Mouse (Mus musculus) embryonic facial prominence, embryonic 11.5 days (tissue): ENCODE results near the gene Esyt2. TPM values are rescaled to one million over a fixed set of nuclear protein-coding genes. Genes with fewer than 3 reads are reported as not detected.

ENCODE experiments used
- ATAC-seq: fragments of 200-750 bp; cut with Nextera tagmentation; replicated peaks from 2 replicates; pipeline ENCODE4 v1.8.0; 2017; ENCODE audit warnings: low read depth; ENCODE audit not compliant: insufficient number of reproducible peaks, low FRiP score, low TSS enrichment
- DNase-seq: peaks from one replicate; pipeline ENCODE4 v3.0.0-alpha.2; 2015; ENCODE audit warnings: low spot score
- H3K27ac ChIP-seq: fragments of 300-500 bp; sonication (generic); replicated peaks from 2 replicates; pipeline ENCODE4 v1.5.1; 2014; ENCODE audit warnings: mild to moderate bottlenecking, low read depth, low read length, control low read depth
- H3K27me3 ChIP-seq: fragments of 300-500 bp; sonication (generic); 2 replicates; pipeline ENCODE4 v1.6.1; 2014; ENCODE audit warnings: mild to moderate bottlenecking, low read length, moderate library complexity, mixed read lengths; ENCODE audit not compliant: control insufficient read depth, insufficient read depth
- H3K36me3 ChIP-seq: fragments of 300-500 bp; sonication (generic); replicated peaks from 2 replicates; pipeline ENCODE4 v1.6.1; 2014; ENCODE audit warnings: low read depth, mild to moderate bottlenecking, low read length, moderate library complexity, mixed read lengths; ENCODE audit not compliant: control insufficient read depth, insufficient read depth
- H3K4me1 ChIP-seq: fragments of 300-500 bp; sonication (generic); 2 replicates; pipeline ENCODE4 v1.6.1; 2014; ENCODE audit warnings: low read length, mixed read lengths; ENCODE audit not compliant: control insufficient read depth, insufficient read depth
- H3K4me2 ChIP-seq: fragments of 300-500 bp; sonication (generic); 2 replicates; pipeline ENCODE4 v1.6.1; 2014; ENCODE audit warnings: low read depth, mild to moderate bottlenecking, control low read depth, low read length, moderate library complexity
- H3K4me3 ChIP-seq: fragments of 300-500 bp; sonication (generic); 2 replicates; pipeline ENCODE4 v1.5.1; 2014; ENCODE audit warnings: low read depth, low read length, control low read depth
- H3K9ac ChIP-seq: fragments of 300-500 bp; sonication (generic); replicated peaks from 2 replicates; pipeline ENCODE4 v1.6.1; 2014; ENCODE audit warnings: mild to moderate bottlenecking, control low read depth, low read length
- H3K9me3 ChIP-seq: fragments of 300-500 bp; sonication (generic); replicated peaks from 2 replicates; pipeline ENCODE4 v1.6.1; 2016; ENCODE audit warnings: mild to moderate bottlenecking, low read length, inconsistent platforms, mixed read lengths; ENCODE audit not compliant: control insufficient read depth
- WGBS: fragments of 180-500 bp; shearing (Covaris S2); extraction: QIAGEN DNeasy Blood & Tissue Kit; methylation state at CpG from one replicate; pipeline ENCODE4 v1.1.7; 2014; 5-methylcytosine and 5-hydroxymethylcytosine counted together
- polyA plus RNA-seq: library from polyadenylated mRNA; unstranded; fragments of >200 nt; fragmentation: Nextera tagmentation; extraction: Ambion mirVana; gene quantifications from 2 replicates; pipeline ENCODE4 v1.2.1, GENCODE M21; 2014

The Esyt2 gene
- polyA plus RNA-seq, 1 experiment from 2014 or later = 21.6 TPM

DNA sequence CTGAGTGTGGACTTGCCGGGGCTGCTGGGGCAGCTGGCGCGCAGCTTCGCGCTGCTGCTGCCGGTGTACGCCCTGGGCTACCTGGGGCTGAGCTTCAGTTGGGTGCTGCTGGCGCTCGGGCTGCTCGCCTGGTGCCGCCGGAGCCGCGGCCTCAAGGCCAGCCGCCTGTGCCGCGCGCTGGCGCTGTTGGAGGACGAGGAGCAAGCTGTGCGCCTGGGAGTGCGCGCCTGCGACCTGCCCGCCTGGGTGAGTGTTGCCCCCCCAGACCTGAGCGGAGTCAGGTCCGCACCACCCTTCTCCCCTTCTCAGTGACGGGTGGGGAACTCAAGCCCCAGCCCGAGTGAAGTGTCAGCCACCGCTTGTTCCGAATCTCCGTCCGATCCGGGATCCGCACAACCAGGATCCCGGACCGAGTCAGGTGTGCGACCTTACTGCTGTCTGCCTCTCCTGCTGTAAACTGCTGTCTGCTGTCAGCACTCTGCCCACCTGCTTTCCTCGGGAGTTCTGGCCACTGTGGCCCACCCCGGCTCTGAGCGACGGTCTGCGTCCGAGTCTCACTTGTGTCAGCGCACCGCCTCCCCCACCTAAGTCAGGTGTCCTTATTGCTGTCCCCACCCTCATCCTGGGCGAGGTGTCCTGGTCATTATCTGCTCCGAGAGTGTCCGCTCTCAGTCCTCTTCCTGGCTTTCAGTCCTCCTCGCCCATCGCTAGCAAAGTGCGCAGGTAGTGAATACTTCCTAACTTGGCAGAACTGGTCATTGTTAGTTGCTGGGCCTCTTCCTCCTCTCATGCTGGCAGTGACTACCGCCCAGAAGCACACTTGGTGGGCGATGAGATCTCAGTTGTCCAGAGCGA is 658 bp downstream of the Esyt2 start:
- Histone ChIP-seq H3K4me3 (peak overlapping the region; percentile 87), H3K4me1 (no peaks in the 10 kb centered on the region), H3K36me3 (no peaks in the 10 kb centered on the region), H3K4me2 (peak overlapping the region; percentile 65), H3K27me3 (no peaks in the 10 kb centered on the region), H3K9ac (peak overlapping the region; percentile 91), H3K9me3 (no peaks in the 10 kb centered on the region), H3K27ac (peak overlapping the region; percentile 80)
- DNase-seq (peak; percentile 3), ATAC-seq (no peak; the same call in 1 of the 2 replicates)
- under 1% methylated on average over 53 of the region's 55 CpGs for WGBS

DNA sequence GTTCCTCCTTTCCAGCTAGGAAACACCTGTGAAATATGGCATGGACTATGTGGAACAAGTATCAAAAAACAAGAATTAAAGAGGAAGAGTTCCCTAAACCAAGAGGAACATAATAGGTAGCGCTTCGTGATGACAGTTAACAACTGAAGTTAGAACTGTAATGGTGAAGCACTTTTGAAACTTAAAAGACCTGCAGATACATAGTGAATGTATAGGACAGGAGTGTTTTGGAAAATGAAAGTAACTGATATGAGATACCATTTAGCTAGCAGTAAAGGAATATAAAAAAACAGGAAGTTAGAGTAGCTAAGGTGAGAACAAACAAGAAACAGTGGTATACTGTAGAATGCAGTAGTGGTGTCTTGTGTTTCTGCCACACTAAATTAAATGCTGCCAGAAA is 1.9 kb downstream of the Esyt2 start:
- no peaks in the 10 kb centered on the region for H3K4me1 ChIP-seq
- H3K27me3 ChIP-seq = no peaks in the 10 kb centered on the region
- H3K4me2 ChIP-seq = no peak overlapping the region
- ATAC-seq (no peak), DNase-seq (no peak)
- H3K27ac ChIP-seq = no peak overlapping the region
- H3K36me3 ChIP-seq = no peaks in the 10 kb centered on the region
- no peaks in the 10 kb centered on the region for H3K9me3 ChIP-seq
- 95% methylated on average over 2 of the region's 2 CpGs for WGBS
- no peak overlapping the region for H3K9ac ChIP-seq
- no peak overlapping the region for H3K4me3 ChIP-seq

DNA sequence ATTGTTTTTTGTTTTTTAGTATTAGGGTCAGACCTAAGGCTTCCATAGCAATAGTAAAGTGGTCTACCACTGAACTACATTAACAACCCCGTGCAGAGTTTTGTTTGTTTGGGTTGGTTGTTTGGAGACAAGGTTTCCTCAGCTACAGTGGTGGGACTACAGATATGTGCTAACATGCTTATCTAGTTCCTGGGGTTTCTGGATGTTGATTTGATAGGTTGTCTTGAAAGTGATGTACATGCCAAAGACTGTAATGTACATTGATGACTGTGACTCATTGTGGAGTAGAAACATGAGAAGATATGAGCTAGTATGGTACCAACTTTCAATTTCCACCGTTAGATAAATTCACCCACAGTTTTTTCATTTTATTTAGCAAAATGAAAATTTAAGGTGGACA is 2.5 kb downstream of the Esyt2 start:
- Histone ChIP-seq H3K4me1 (no peaks in the 10 kb centered on the region), H3K36me3 (no peaks in the 10 kb centered on the region), H3K4me3 (no peak overlapping the region), H3K4me2 (no peak overlapping the region), H3K27me3 (no peaks in the 10 kb centered on the region), H3K9me3 (no peaks in the 10 kb centered on the region), H3K9ac (no peak overlapping the region), H3K27ac (no peak overlapping the region)
- WGBS = 81% methylated on average over 2 of the region's 2 CpGs
- DNase-seq = no peak
- ATAC-seq = no peak

DNA sequence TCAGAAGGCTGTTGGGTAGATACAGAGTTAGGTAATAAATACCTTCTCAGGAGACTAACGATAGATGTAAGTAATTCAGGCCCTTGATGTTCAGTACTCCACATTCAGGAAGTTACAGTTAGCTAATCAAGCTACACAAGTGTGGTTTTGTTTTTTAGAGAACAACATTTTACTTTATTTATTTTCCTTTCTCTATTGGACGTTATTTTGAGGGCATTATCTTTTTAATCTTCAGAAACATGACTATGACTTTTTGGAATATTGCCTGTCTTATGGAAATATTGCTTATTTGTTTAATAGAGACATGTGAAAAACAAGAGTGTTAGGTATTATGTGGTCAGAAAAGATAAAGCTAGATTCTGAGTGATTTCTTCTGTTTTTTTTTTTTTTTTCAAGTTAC is 12.2 kb downstream of the Esyt2 start:
- WGBS = 85% methylated on average over 2 of the region's 2 CpGs

DNA sequence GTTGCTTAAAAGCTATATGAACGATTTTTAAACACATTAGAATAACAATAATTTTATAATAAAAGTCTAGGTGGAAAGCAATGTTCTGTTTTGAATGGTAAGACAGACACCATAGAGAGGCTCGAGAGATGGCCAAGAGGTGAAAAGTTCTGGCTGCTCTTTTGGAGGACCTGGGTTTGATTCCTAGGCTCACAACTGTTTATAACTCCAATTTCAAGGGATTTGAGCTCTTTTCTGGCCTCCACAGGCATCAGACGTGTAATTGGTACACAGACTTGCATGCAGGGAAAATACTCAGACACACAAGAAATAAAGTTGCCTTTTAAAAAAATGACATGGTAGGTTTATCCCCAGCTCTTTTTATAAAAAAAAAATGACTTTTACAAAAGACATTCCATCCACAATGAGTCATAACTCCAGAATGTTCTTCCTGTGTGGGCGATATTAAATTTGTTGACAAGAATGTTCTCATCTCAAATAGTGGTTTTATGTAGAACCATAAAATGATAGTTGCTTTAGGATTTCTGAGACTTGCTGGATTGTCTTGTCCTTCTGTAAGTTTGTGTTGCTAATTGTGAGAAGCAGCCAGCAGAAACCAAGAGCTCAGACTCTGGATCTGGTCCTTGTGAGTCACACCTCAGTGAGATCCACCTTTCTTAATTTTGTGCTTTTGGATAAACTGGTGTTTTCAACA is 12.8 kb downstream of the Esyt2 start:
- no peak overlapping the region for H3K27ac ChIP-seq
- H3K36me3 ChIP-seq = no peaks in the 10 kb centered on the region
- H3K4me2 ChIP-seq = no peak overlapping the region
- ATAC-seq = no peak
- 85% methylated on average over 4 of the region's 4 CpGs for WGBS
- DNase-seq = no peak
- H3K9ac ChIP-seq = no peak overlapping the region
- H3K4me1 ChIP-seq = no peaks in the 10 kb centered on the region
- H3K4me3 ChIP-seq = no peak overlapping the region
- no peaks in the 10 kb centered on the region for H3K27me3 ChIP-seq
- H3K9me3 ChIP-seq = no peaks in the 10 kb centered on the region

More for the DNA sequence above, 12.2 kb downstream of the Esyt2 start:
- H3K36me3 ChIP-seq = no peaks in the 10 kb centered on the region
- H3K9me3 ChIP-seq = no peaks in the 10 kb centered on the region
- no peak overlapping the region for H3K4me3 ChIP-seq
- no peaks in the 10 kb centered on the region for H3K4me1 ChIP-seq
- no peak for ATAC-seq
- H3K9ac ChIP-seq = no peak overlapping the region
- DNase-seq = no peak
- no peak overlapping the region for H3K4me2 ChIP-seq
- no peaks in the 10 kb centered on the region for H3K27me3 ChIP-seq
- H3K27ac ChIP-seq = no peak overlapping the region

DNA sequence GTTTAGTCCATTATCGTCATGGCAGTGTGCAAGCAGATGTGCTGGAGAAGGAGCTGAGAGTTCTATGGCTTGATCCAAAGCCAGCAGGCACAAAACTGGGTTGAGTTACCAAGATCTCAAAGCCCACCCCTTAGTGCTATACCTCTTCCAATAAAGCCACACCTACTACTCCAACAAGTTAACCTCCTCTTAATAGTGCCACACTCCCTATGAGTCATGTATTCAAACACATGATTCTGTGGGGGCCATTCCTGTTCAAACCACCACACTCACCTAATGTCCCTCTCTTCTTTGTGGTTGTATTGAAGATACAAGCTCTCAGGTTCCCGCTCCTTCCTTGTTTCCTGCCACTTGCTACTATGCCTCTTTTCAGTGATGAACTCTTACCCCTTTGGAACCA is 18.9 kb downstream of the Esyt2 start:
- Histone ChIP-seq H3K36me3 (no peaks in the 10 kb centered on the region), H3K4me3 (no peak overlapping the region), H3K9me3 (no peaks in the 10 kb centered on the region), H3K9ac (no peak overlapping the region), H3K4me2 (no peak overlapping the region), H3K4me1 (no peaks in the 10 kb centered on the region), H3K27me3 (no peaks in the 10 kb centered on the region), H3K27ac (no peak overlapping the region)
- WGBS = 90% methylated on average over 2 of the region's 2 CpGs
- no peak for DNase-seq
- ATAC-seq = no peak

DNA sequence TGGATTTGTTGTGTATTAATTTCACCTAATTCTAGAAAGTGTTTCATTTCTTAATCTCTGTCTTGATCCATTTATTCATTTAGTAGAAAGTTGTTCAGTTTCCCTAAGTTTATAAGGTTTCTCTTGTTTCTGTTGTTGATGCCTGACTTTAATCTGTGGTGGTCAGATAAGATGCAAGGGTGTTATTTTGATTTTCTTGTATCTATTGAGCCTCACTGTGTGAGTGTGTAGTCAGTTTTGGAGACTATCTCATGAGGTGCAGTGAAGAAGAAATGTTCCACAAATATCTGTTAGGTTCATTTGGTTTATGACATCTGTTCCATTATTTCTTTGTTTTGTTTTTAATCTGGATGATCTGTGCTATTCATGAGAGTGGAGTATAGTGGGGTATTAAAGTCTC is 21.2 kb downstream of the Esyt2 start:
- no peak overlapping the region for H3K4me2 ChIP-seq
- no peak overlapping the region for H3K9ac ChIP-seq
- no peak overlapping the region for H3K27ac ChIP-seq
- no peaks in the 10 kb centered on the region for H3K9me3 ChIP-seq
- DNase-seq = no peak
- H3K4me3 ChIP-seq = no peak overlapping the region
- H3K36me3 ChIP-seq = no peaks in the 10 kb centered on the region
- H3K27me3 ChIP-seq = no peaks in the 10 kb centered on the region
- ATAC-seq = no peak
- no peaks in the 10 kb centered on the region for H3K4me1 ChIP-seq

DNA sequence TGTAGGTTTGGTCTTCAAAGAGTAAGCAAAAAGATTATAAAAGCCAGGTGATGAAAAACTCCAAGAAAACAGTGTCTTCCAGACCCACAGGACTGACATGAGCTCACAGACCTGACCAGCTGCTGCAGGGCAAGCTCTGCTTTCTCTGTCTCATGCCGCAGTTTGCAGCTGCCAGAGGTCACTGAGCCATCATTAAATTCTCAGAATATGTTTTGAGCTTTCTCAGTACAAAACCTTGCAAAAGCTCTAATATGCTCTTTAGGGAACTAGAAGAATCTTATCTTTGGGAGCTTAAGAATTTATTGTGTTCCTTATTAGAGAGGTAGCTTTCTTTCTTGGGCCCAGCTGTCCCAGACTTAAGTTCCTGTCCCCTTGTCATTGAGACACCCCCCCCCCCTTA is 25.0 kb downstream of the Esyt2 start:
- WGBS = 59% methylated on average over 1 of the region's 1 CpGs
- DNase-seq = no peak
- Histone ChIP-seq H3K9me3 (no peaks in the 10 kb centered on the region), H3K27ac (no peak overlapping the region), H3K27me3 (no peaks in the 10 kb centered on the region), H3K4me3 (no peak overlapping the region), H3K4me2 (no peak overlapping the region), H3K9ac (no peak overlapping the region), H3K4me1 (no peaks in the 10 kb centered on the region), H3K36me3 (no peaks in the 10 kb centered on the region)
- ATAC-seq = no peak
